Mouse (Mus musculus): ENCODE data around the gene Rnf44. TPM values are rescaled to one million over a fixed set of nuclear protein-coding genes. Genes with fewer than 3 reads are reported as not detected.

The Rnf44 gene
- total RNA-seq, 2 experiments from 2014 or later, result 25.7 to 26.0 TPM

GRCm38 (mm10) chr13:54687575-54688424 is 5.9 kb downstream of the Rnf44 start:
- peak; percentile 98 for DNase-seq
- intact Hi-C loops (cut with DNase I; ENCODE audit: low total_unique reads), result no loop called here

- peak; percentile 76 for DNase-seq
- intact Hi-C loops (cut with DNase I; ENCODE audit: low total_unique reads), result no loop called here
Observed at GRCm38 (mm10) chr13:54687096-54687495, 6.6 kb downstream of the Rnf44 start.

GRCm38 (mm10) chr13:54686139-54687053 is 7.3 kb downstream of the Rnf44 start:
- no peak for DNase-seq
- intact Hi-C loops (cut with DNase I; ENCODE audit: low total_unique reads), result no loop called here

GRCm38 (mm10) chr13:54685174-54685573 is 8.5 kb downstream of the Rnf44 start:
- intact Hi-C loops (cut with DNase I; ENCODE audit: low total_unique reads), result no loop called here
- DNase-seq, result no peak

- no peak for DNase-seq
- intact Hi-C loops (cut with DNase I; ENCODE audit: low total_unique reads), result no loop called here
Observed at GRCm38 (mm10) chr13:54684140-54684896, 9.4 kb downstream of the Rnf44 start.

- no peak for DNase-seq
Observed at GRCm38 (mm10) chr13:54683301-54683700, 10.4 kb downstream of the Rnf44 start.

GRCm38 (mm10) chr13:54681291-54681690 is 12.4 kb downstream of the Rnf44 start:
- no peak for DNase-seq
- intact Hi-C loops (cut with DNase I; ENCODE audit: low total_unique reads), result no loop called here

More at GRCm38 (mm10) chr13:54683301-54683700, 10.4 kb downstream of the Rnf44 start:
- intact Hi-C loops (cut with DNase I; ENCODE audit: low total_unique reads), result no loop called here

- DNase-seq, result no peak
- intact Hi-C loops (cut with DNase I; ENCODE audit: low total_unique reads), result no loop called here
Observed at GRCm38 (mm10) chr13:54680184-54680853, 13.4 kb downstream of the Rnf44 start.

- intact Hi-C loops (cut with DNase I; ENCODE audit: low total_unique reads), result no loop called here
- DNase-seq, result no peak
Observed at GRCm38 (mm10) chr13:54678263-54678662, 15.4 kb downstream of the Rnf44 start.

GRCm38 (mm10) chr13:54675895-54676590 is 17.7 kb downstream of the Rnf44 start:
- intact Hi-C loops (cut with DNase I; ENCODE audit: low total_unique reads), result no loop called here
- DNase-seq, result no peak

- intact Hi-C loops (cut with DNase I; ENCODE audit: low total_unique reads), result no loop called here
- DNase-seq, result no peak
Observed at GRCm38 (mm10) chr13:54670491-54670890, 23.2 kb downstream of the Rnf44 start.

GRCm38 (mm10) chr13:54665062-54665461 is 28.6 kb downstream of the Rnf44 start:
- DNase-seq, result no peak
- intact Hi-C loops (cut with DNase I; ENCODE audit: low total_unique reads), result no loop called here

- no peak for DNase-seq
- intact Hi-C loops (cut with DNase I; ENCODE audit: low total_unique reads), result no loop called here
Observed at GRCm38 (mm10) chr13:54664509-54664908, 29.2 kb downstream of the Rnf44 start.

- intact Hi-C loops (cut with DNase I; ENCODE audit: low total_unique reads), result no loop called here
- no peak for DNase-seq
Observed at GRCm38 (mm10) chr13:54663999-54664398, 29.7 kb downstream of the Rnf44 start.

- intact Hi-C loops (cut with DNase I; ENCODE audit: low total_unique reads), result no loop called here
- DNase-seq, result no peak
Observed at GRCm38 (mm10) chr13:54661358-54661757, 32.3 kb downstream of the Rnf44 start.

GRCm38 (mm10) chr13:54660877-54661276 is 32.8 kb downstream of the Rnf44 start:
- DNase-seq, result no peak
- intact Hi-C loops (cut with DNase I; ENCODE audit: low total_unique reads), result no loop called here

GRCm38 (mm10) chr13:54650461-54650860 is 43.2 kb downstream of the Rnf44 start:
- no peak for DNase-seq
- intact Hi-C loops (cut with DNase I; ENCODE audit: low total_unique reads), result no loop called here

GRCm38 (mm10) chr13:54635011-54635410 is 58.7 kb downstream of the Rnf44 start:
- intact Hi-C loops (cut with DNase I; ENCODE audit: low total_unique reads), result no loop called here
- no peak for DNase-seq
